Mouse (Mus musculus) cerebellum, adult 2 months (tissue): ENCODE results near the gene St6galnac3.

ENCODE experiments used
- CTCF ChIP-seq: fragments of 200-500 bp; IDR thresholded peaks from 2 replicates; pipeline ENCODE4 v1.5.1; 2011; ENCODE audit warnings: low read depth, mild to moderate bottlenecking, control low read depth, low read length, moderate library complexity, borderline replicate concordance; ENCODE audit not compliant: insufficient read depth
- POLR2A ChIP-seq: fragments of 200-500 bp; IDR thresholded peaks from 2 replicates; pipeline ENCODE4 v1.6.1; 2011; ENCODE audit warnings: low read length, control low read depth, borderline replicate concordance; ENCODE audit not compliant: insufficient read depth

- TF ChIP-seq POLR2A (no peak), CTCF (no peak)
These were observed 531.9 kb downstream of the St6galnac3 start for GRCm38 (mm10) chr3:153193025-153193424.
